Mouse (Mus musculus) MEL (cell line): ENCODE data around the gene Fam161b. TPM values are rescaled to one million over a fixed set of nuclear protein-coding genes. Genes with fewer than 3 reads are reported as not detected.

Experiments
- DNase-seq: peaks from one replicate; pipeline ENCODE4 v3.0.0; 2011; ENCODE audit warnings: low read depth, low spot score
- H3K27ac ChIP-seq: 2 replicates; pipeline ENCODE4 v1.5.1; 2012; ENCODE audit warnings: low read depth, mild to moderate bottlenecking, control low read depth, low read length, moderate library complexity; ENCODE audit not compliant: control insufficient read depth
- H3K27me3 ChIP-seq, 2 experiments: fragments of 150-350 bp in 1 of 2; sonication (generic) in 1 of 2; 2 replicates each; pipeline ENCODE4 v1.6.1; 2012; ENCODE audit warnings: low read length in 2 of 2, mild to moderate bottlenecking in 2 of 2, improper control_type of control experiment in 1 of 2, moderate library complexity in 1 of 2; ENCODE audit not compliant: insufficient read depth in 2 of 2, control insufficient read depth in 1 of 2
- H3K36me3 ChIP-seq, 2 experiments: 2 replicates each; pipeline ENCODE4 v1.6.1; 2012 to 2014; ENCODE audit warnings: low read length in 2 of 2, improper control_type of control experiment in 1 of 2, inconsistent platforms in 1 of 2, mild to moderate bottlenecking in 1 of 2; ENCODE audit not compliant: insufficient read depth in 2 of 2, control insufficient read depth in 1 of 2
- H3K4me1 ChIP-seq, 2 experiments: fragments of 150-350 bp in 1 of 2; sonication (generic) in 1 of 2; 2 replicates each; pipeline ENCODE4 v1.6.1; 2012; ENCODE audit warnings: low read length in 2 of 2, improper control_type of control experiment in 1 of 2, mild to moderate bottlenecking in 1 of 2; ENCODE audit not compliant: insufficient read depth in 2 of 2, control insufficient read depth in 1 of 2
- H3K4me3 ChIP-seq, 2 experiments: fragments of 150-350 bp in 1 of 2; sonication (generic) in 1 of 2; 2 replicates each; pipeline ENCODE4 v1.5.1; 2012; ENCODE audit warnings: low read depth in 2 of 2, low read length in 2 of 2, mild to moderate bottlenecking in 2 of 2, moderate library complexity in 2 of 2, control low read depth in 1 of 2, improper control_type of control experiment in 1 of 2; ENCODE audit not compliant: control insufficient read depth in 1 of 2, insufficient read depth in 1 of 2
- H3K79me2 ChIP-seq: 2 replicates; pipeline ENCODE4 v1.6.1; 2012; ENCODE audit warnings: mild to moderate bottlenecking, low read length, moderate library complexity; ENCODE audit not compliant: control insufficient read depth, poor library complexity, insufficient read depth
- H3K9ac ChIP-seq: 2 replicates; pipeline ENCODE4 v1.6.1; 2012; ENCODE audit warnings: low read depth, mild to moderate bottlenecking, control low read depth, low read length, moderate library complexity; ENCODE audit not compliant: control insufficient read depth, poor library complexity, severe bottlenecking
- H3K9me3 ChIP-seq: fragments of 150-350 bp; sonication (generic); replicated peaks from 2 replicates; pipeline ENCODE4 v1.6.1; 2012; ENCODE audit warnings: mild to moderate bottlenecking, low read length, improper control_type of control experiment, moderate library complexity; ENCODE audit not compliant: insufficient read depth
- CHD1 ChIP-seq: IDR thresholded peaks from 2 replicates; pipeline ENCODE4 v1.6.1; 2012; ENCODE audit warnings: low read depth, mild to moderate bottlenecking, inconsistent platforms, low read length, improper control_type of control experiment
- CHD2 ChIP-seq: IDR thresholded peaks from 2 replicates; pipeline ENCODE4 v1.6.1; 2011; ENCODE audit warnings: low read length, improper control_type of control experiment
- CTCF ChIP-seq, 3 experiments: IDR thresholded peaks in 2 of 3; conservative IDR thresholded peaks in 1 of 3; 2 replicates each; pipeline ENCODE4 v1.5.1; 2011 to 2012; ENCODE audit warnings: low read length in 3 of 3, low read depth in 2 of 3, mild to moderate bottlenecking in 2 of 3, improper control_type of control experiment in 1 of 3, inconsistent platforms in 1 of 3, mixed read lengths in 1 of 3, moderate library complexity in 1 of 3; ENCODE audit not compliant: control insufficient read depth in 1 of 3, insufficient read depth in 1 of 3, poor library complexity in 1 of 3, severe bottlenecking in 1 of 3
- E2F4 ChIP-seq: IDR thresholded peaks from 2 replicates; pipeline ENCODE4 v1.6.1; 2011; ENCODE audit warnings: low read depth, low read length, improper control_type of control experiment, borderline replicate concordance
- GABPA ChIP-seq: IDR thresholded peaks from 2 replicates; pipeline ENCODE4 v1.6.1; 2012; ENCODE audit warnings: low read depth, mild to moderate bottlenecking, inconsistent platforms, low read length, improper control_type of control experiment, moderate library complexity
- JUND ChIP-seq: IDR thresholded peaks from 2 replicates; pipeline ENCODE4 v1.6.1; 2011; ENCODE audit warnings: low read depth, mild to moderate bottlenecking, improper control_type of control experiment, low read length
- MAFK ChIP-seq: IDR thresholded peaks from 2 replicates; pipeline ENCODE4 v1.6.1; 2011; ENCODE audit warnings: low read depth, mild to moderate bottlenecking, low read length, improper control_type of control experiment, borderline replicate concordance
- MAX ChIP-seq: IDR thresholded peaks from 2 replicates; pipeline ENCODE4 v1.6.1; 2011; ENCODE audit warnings: low read length, improper control_type of control experiment
- MEF2A ChIP-seq: IDR thresholded peaks from 2 replicates; pipeline ENCODE4 v1.6.1; 2014; ENCODE audit warnings: low read depth, mild to moderate bottlenecking, inconsistent platforms, low read length, improper control_type of control experiment; ENCODE audit not compliant: poor library complexity, insufficient replicate concordance, severe bottlenecking; ENCODE audit errors: extremely low read depth
- MXI1 ChIP-seq: IDR thresholded peaks from 2 replicates; pipeline ENCODE4 v1.6.1; 2011; ENCODE audit warnings: mild to moderate bottlenecking, low read depth, low read length, improper control_type of control experiment
- MYB ChIP-seq: IDR thresholded peaks from 2 replicates; pipeline ENCODE4 v1.6.1; 2011; ENCODE audit warnings: mild to moderate bottlenecking, low read depth, low read length, improper control_type of control experiment
- NELFE ChIP-seq: IDR thresholded peaks from 2 replicates; pipeline ENCODE4 v1.6.1; 2011; ENCODE audit warnings: low read depth, low read length, improper control_type of control experiment
- POLR2A ChIP-seq, 2 experiments: IDR thresholded peaks; 2 replicates each; pipeline ENCODE4 v1.6.1; 2011 to 2012; ENCODE audit warnings: low read length in 2 of 2, mild to moderate bottlenecking in 2 of 2, control low read depth in 1 of 2, improper control_type of control experiment in 1 of 2, low read depth in 1 of 2, moderate library complexity in 1 of 2; ENCODE audit not compliant: control insufficient read depth in 1 of 2, insufficient read depth in 1 of 2, poor library complexity in 1 of 2
- POLR2AphosphoS2 ChIP-seq: IDR thresholded peaks from 2 replicates; pipeline ENCODE4 v1.6.1; 2011; ENCODE audit warnings: low read length, improper control_type of control experiment
- RCOR1 ChIP-seq: IDR thresholded peaks from 2 replicates; pipeline ENCODE4 v1.6.1; 2012; ENCODE audit warnings: low read depth, mild to moderate bottlenecking, inconsistent platforms, low read length, improper control_type of control experiment
- TAL1 ChIP-seq: IDR thresholded peaks from 2 replicates; pipeline ENCODE4 v1.6.1; 2012; ENCODE audit warnings: mild to moderate bottlenecking, inconsistent platforms, low read length, moderate library complexity, mixed read lengths
- TCF12 ChIP-seq: IDR thresholded peaks from 2 replicates; pipeline ENCODE4 v1.6.1; 2014; ENCODE audit warnings: low read depth, mild to moderate bottlenecking, inconsistent platforms, low read length, improper control_type of control experiment, moderate library complexity
- UBTF ChIP-seq: IDR thresholded peaks from 2 replicates; pipeline ENCODE4 v1.6.1; 2012; ENCODE audit warnings: low read depth, mild to moderate bottlenecking, inconsistent platforms, low read length, improper control_type of control experiment, moderate library complexity, borderline replicate concordance; ENCODE audit not compliant: insufficient read depth
- USF1 ChIP-seq: IDR thresholded peaks from 2 replicates; pipeline ENCODE4 v1.6.1; 2014; ENCODE audit warnings: low read depth, mild to moderate bottlenecking, inconsistent platforms, low read length, improper control_type of control experiment, moderate library complexity
- ZC3H11A ChIP-seq: IDR thresholded peaks from 2 replicates; pipeline ENCODE4 v1.6.1; 2012; ENCODE audit warnings: low read depth, mild to moderate bottlenecking, inconsistent platforms, low read length, improper control_type of control experiment
- ZKSCAN1 ChIP-seq: IDR thresholded peaks from 2 replicates; pipeline ENCODE4 v1.6.1; 2012; ENCODE audit warnings: low read depth, mild to moderate bottlenecking, inconsistent platforms, low read length, improper control_type of control experiment, moderate library complexity
- ZNF384 ChIP-seq: IDR thresholded peaks from 2 replicates; pipeline ENCODE4 v1.6.1; 2012; ENCODE audit warnings: low read depth, mild to moderate bottlenecking, inconsistent platforms, low read length, improper control_type of control experiment
- polyA plus RNA-seq, 2 experiments: library from polyadenylated mRNA; stranded (reverse) in 1 of 2; unstranded in 1 of 2; fragments of >175 nt in 1 of 2; fragments of >200 nt in 1 of 2; gene quantifications; 2 replicates each; pipeline versions ENCODE4 v1.2.1 to v1.2.4; 2012; ENCODE audit warnings: low replicate concordance in 2 of 2, low read depth in 1 of 2; ENCODE audit not compliant: insufficient read length in 2 of 2, insufficient read depth in 1 of 2, missing spikeins in 1 of 2
- total RNA-seq: library from RNA; depleted of rRNA; stranded (reverse); fragments of 300-350 nt; gene quantifications from 2 replicates; pipeline ENCODE4 v1.2.3, GENCODE M21; 2012

Gene Fam161b
- total and polyA plus RNA-seq, 3 experiments: 0.46 to 1.1 TPM; not detected in 1

DNA sequence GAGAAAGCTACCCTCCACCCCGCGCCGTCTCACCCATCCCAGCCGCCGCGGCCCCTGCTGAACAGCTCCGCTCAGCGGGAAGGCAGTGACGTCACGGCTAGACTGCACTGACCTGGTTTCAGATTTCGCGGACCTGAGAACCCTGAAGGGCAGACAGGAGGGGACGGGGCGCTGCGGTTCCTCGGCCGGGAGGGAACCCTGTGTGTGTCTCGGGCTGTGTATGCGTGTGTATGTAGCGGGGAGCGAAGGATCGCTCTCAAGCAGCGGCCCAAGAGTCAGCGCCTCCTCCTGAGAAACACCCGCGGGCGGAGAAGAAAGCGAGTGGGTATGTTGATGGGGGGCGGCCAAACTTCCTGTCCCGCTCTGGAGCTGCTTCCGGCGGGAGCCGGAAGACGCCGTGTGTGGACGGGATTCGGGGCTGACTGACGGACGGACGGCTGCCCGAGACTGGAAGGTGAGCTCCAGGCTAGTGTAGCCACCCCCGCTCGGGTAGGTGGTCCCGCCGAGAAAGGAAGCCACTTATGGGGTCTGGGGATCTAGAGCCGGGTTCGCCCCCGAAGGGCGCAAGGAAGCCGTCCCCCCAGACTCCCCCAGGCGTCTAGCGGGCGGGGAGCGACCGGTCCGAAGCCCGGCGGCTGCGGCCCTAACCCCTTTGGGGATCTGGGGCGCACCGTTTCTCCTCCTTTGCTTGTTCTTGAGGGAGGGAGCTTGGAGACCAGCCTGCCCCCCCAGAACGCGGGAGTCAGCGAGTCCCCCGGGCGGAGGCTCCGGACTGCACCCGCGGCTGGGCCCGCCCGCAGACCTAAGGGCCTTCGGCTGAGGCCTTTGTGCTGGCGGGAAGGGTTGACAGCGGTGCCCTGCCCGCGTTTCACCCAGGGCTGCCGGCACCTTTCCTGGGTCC, 44.7 kb downstream of the Fam161b start, which contains the start of gene Zfp410 (continued):
- TF ChIP-seq USF1 (no peak), NELFE (peak; percentile 80; the same call in 1 of the 2 replicates), JUND (no peak), RCOR1 (no peak), E2F4 (no peak), MAFK (no peak), TCF12 (no peak; the same call in 1 of the 2 replicates), POLR2AphosphoS2 (peak; percentile 96), GABPA (no peak), MAX (no peak), MEF2A (no peak), MYB (no peak), ZNF384 (no peak), ZC3H11A (no peak)

- H3K79me2 ChIP-seq: peaks cover 28% of the 10 kb centered on the region
- H3K4me3 ChIP-seq: peak overlapping the region; percentile 86 to 91
- no peaks in the 10 kb centered on the region for H3K27me3 ChIP-seq
- H3K9ac ChIP-seq: peak overlapping the region; percentile 81
- TF ChIP-seq MAX: no peak
- no peak for TF ChIP-seq CTCF (IDR thresholded peaks at IDR 0.05 in 2 of 3, conservative IDR thresholded peaks at IDR 0.05 in 1 of 3; ENCODE audit: control insufficient read depth in 1 of 3, insufficient read depth in 1 of 3, low read depth in 2 of 3, low read length in 3 of 3, poor library complexity in 1 of 3, severe bottlenecking in 1 of 3)
- TF ChIP-seq CHD2: no peak
- no peak for TF ChIP-seq USF1
- no peak for TF ChIP-seq POLR2A (IDR thresholded peaks at IDR 0.05; ENCODE audit: control insufficient read depth in 1 of 2, insufficient read depth in 1 of 2, low read depth in 1 of 2, low read length in 2 of 2, poor library complexity in 1 of 2)
- TF ChIP-seq MXI1: no peak
- TF ChIP-seq TAL1: no peak
- no peak for TF ChIP-seq UBTF
- TF ChIP-seq ZKSCAN1: no peak
- no peak for TF ChIP-seq MYB
- no peak for TF ChIP-seq TCF12
- TF ChIP-seq CHD1: no peak
- H3K36me3 ChIP-seq: peaks cover 0 to 23% of the 10 kb centered on the region in 2 experiments; a peak in 2 of 4 replicates
- DNase-seq: no peak
- H3K9me3 ChIP-seq: no peaks in the 10 kb centered on the region
- no peak overlapping the region for H3K27ac ChIP-seq
- peaks cover 6 to 7% of the 10 kb centered on the region in 2 experiments; a peak in 3 of 4 replicates for H3K4me1 ChIP-seq
Measured at GRCm38 (mm10) chr12:84316006-84316405, 45.6 kb downstream of the Fam161b start.
